ENCODE assay signal across 9 mouse cellular contexts in the genomic region with DNA sequence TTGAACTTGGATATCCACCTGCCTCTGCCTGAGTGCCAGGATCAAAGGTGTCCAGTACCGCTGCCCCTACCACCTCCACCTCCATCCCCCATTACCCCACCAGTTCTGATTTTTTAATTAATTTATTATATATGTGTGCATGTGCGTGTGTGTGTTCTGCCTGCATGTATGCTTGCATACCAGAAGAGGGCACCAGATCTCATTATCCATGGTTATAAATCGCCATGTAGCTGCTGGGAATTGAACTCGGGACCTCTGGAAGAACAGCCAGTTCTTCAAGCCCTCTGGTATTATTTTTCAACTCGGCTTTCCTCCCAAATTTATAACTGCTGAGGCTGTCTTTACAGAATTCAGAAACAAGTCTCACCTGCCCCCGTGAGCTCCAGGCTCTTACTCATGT. TPM values are rescaled to one million over a fixed set of nuclear protein-coding genes. Genes with fewer than 3 reads are reported as not detected.
DNase-seq lines count a peak whose midpoint lies in the region; ATAC-seq and TF ChIP-seq lines count a peak whose summit lies in the region.
"Had no signal": no experiment of that assay in that cellular context is flagged by ENCODE, and none has a peak within 500 bp of the region (broad histone marks: within the 10 kb centered on the region; RNA-seq: fewer than 3 reads in every experiment).

No protein-coding gene starts in this region.

- 93% methylated on average over 6 of the region's 6 CpGs for WGBS in heart, embryonic 11.5 days (ENCODE audit: insufficient replicate concordance)
- 94% methylated on average over 6 of the region's 6 CpGs for WGBS in forebrain, embryonic 13.5 days
- 78% methylated on average over 6 of the region's 6 CpGs for WGBS in liver, embryonic 15.5 days (ENCODE audit: insufficient replicate concordance)

- H3K4me2 ChIP-seq in heart, embryonic 11.5 days = peak overlapping the region; percentile 82
- peak overlapping the region; percentile 86 for H3K4me2 ChIP-seq in forebrain, embryonic 13.5 days
- peak overlapping the region; percentile 98 for H3K4me2 ChIP-seq in liver, embryonic 15.5 days

- peaks cover 9% of the 10 kb centered on the region; the same call in 1 of the 2 replicates for H3K4me1 ChIP-seq in heart, embryonic 11.5 days (ENCODE audit: control insufficient read depth, insufficient read depth, low read length)
- peaks cover 48% of the 10 kb centered on the region for H3K4me1 ChIP-seq in E14TG2a.4 (replicated peaks; ENCODE audit: low read depth, low read length)
- H3K4me1 ChIP-seq in forebrain, embryonic 13.5 days = peaks cover 10% of the 10 kb centered on the region
- H3K4me1 ChIP-seq in liver, embryonic 15.5 days (replicated peaks) = peaks cover 32% of the 10 kb centered on the region

- no peak for DNase-seq in heart, postnatal 25 days (ENCODE audit: low spot score)
- no peak for DNase-seq in urinary bladder, adult 2 months (ENCODE audit: low spot score)
- no peak for DNase-seq in thymus, postnatal 0 days (ENCODE audit: low spot score)
- no peak for DNase-seq in left cerebral cortex, adult 11 months (ENCODE audit: low spot score)
- DNase-seq: kidney, postnatal 25 days had no signal

- peak; percentile 51 for TF ChIP-seq CTCF in E14TG2a.4 (conservative IDR thresholded peaks at IDR 0.05; ENCODE audit: low read length)

- peaks cover 8% of the 10 kb centered on the region; the same call in 1 of the 2 replicates for H3K36me3 ChIP-seq in heart, embryonic 11.5 days (ENCODE audit: control insufficient read depth, insufficient read depth, low read length)
- peaks cover 47% of the 10 kb centered on the region for H3K36me3 ChIP-seq in E14TG2a.4 (ENCODE audit: insufficient read depth, low read length)
- peaks cover 39% of the 10 kb centered on the region for H3K36me3 ChIP-seq in forebrain, embryonic 13.5 days (ENCODE audit: poor library complexity, severe bottlenecking)
- H3K36me3 ChIP-seq in liver, embryonic 15.5 days (replicated peaks) = peaks cover 42% of the 10 kb centered on the region

- H3K9ac ChIP-seq in heart, embryonic 11.5 days (ENCODE audit: low read depth, low read length) = no peak overlapping the region
- H3K9ac ChIP-seq in forebrain, embryonic 13.5 days = no peak overlapping the region
- no peak overlapping the region for H3K9ac ChIP-seq in liver, embryonic 15.5 days

- intact Hi-C loops in heart, postnatal 25 days (cut with DNase I) = loop anchor here (5.0 to 10.0 kb wide), 2 partner anchors 146 to 514 kb away; a partner anchor contains a TSS

- H3K27ac ChIP-seq in heart, embryonic 11.5 days (ENCODE audit: low read depth, low read length) = no peak overlapping the region
- H3K27ac ChIP-seq in forebrain, embryonic 13.5 days = no peak overlapping the region
- H3K27ac ChIP-seq in liver, embryonic 15.5 days (replicated peaks) = no peak overlapping the region

- H3K9me3 ChIP-seq in heart, embryonic 11.5 days (replicated peaks; ENCODE audit: control insufficient read depth, low read length) = no peaks in the 10 kb centered on the region
- no peaks in the 10 kb centered on the region for H3K9me3 ChIP-seq in E14TG2a.4 (ENCODE audit: low read length)
- H3K9me3 ChIP-seq in forebrain, embryonic 13.5 days (replicated peaks) = no peaks in the 10 kb centered on the region
- no peaks in the 10 kb centered on the region for H3K9me3 ChIP-seq in liver, embryonic 15.5 days (replicated peaks)

- no peak for ATAC-seq in heart, embryonic 11.5 days (replicated peaks; ENCODE audit: insufficient number of reproducible peaks, low FRiP score, low TSS enrichment)
- no peak for ATAC-seq in forebrain, embryonic 13.5 days
- no peak for ATAC-seq in liver, embryonic 15.5 days (ENCODE audit: insufficient read depth)

- H3K27me3 ChIP-seq in heart, embryonic 11.5 days (ENCODE audit: control insufficient read depth, insufficient read depth, low read length) = no peaks in the 10 kb centered on the region
- no peaks in the 10 kb centered on the region for H3K27me3 ChIP-seq in E14TG2a.4 (ENCODE audit: insufficient read depth, low read length)
- H3K27me3 ChIP-seq in forebrain, embryonic 13.5 days = no peaks in the 10 kb centered on the region
- no peaks in the 10 kb centered on the region; the same call in 1 of the 2 replicates for H3K27me3 ChIP-seq in liver, embryonic 15.5 days

- peak overlapping the region; percentile 79 for H3K4me3 ChIP-seq in heart, embryonic 11.5 days (ENCODE audit: low read depth, low read length)
- peak overlapping the region; percentile 92 for H3K4me3 ChIP-seq in E14TG2a.4 (replicated peaks; ENCODE audit: low read length)
- peak overlapping the region; percentile 81 for H3K4me3 ChIP-seq in forebrain, embryonic 13.5 days
- peak overlapping the region; percentile 80 for H3K4me3 ChIP-seq in liver, embryonic 15.5 days (replicated peaks)

RNA-seq across cellular contexts. Expression of a gene that starts 8.8 kb away (rescaled TPM):
- polyA plus RNA-seq in heart, embryonic 11.5 days (2014; fragmentation: Nextera tagmentation; extraction: Ambion mirVana) = 20.5 and 22.2 TPM in 2 replicates
- total RNA-seq in heart, postnatal 25 days (2021) = 1 to 10 TPM; 5.7 to 7.4 TPM
- polyA plus RNA-seq in forebrain, embryonic 13.5 days (2015; fragmentation: Nextera tagmentation; extraction: Ambion mirVana) = 37.9 and 43.6 TPM in 2 replicates
- polyA plus RNA-seq in liver, embryonic 15.5 days (2015; fragmentation: Nextera tagmentation; extraction: Ambion mirVana) = 21.4 and 23.8 TPM in 2 replicates
- polyA plus RNA-seq in urinary bladder, adult 2 months (2012; rRNA removed) = 20.5 and 26.7 TPM in 2 replicates
- polyA plus RNA-seq in thymus, postnatal 0 days (2015; fragmentation: Nextera tagmentation; extraction: Ambion mirVana) = 23.9 and 24.7 TPM in 2 replicates

RNA-seq across cellular contexts. Expression of a gene that starts 9.0 kb away (rescaled TPM):
- 528 and 531 TPM in 2 replicates for polyA plus RNA-seq in heart, embryonic 11.5 days (2014; fragmentation: Nextera tagmentation; extraction: Ambion mirVana)
- total RNA-seq in heart, postnatal 25 days (2021) = 1,000 to 10,000 TPM; 1,413 to 1,444 TPM
- 340 and 354 TPM in 2 replicates for polyA plus RNA-seq in forebrain, embryonic 13.5 days (2015; fragmentation: Nextera tagmentation; extraction: Ambion mirVana)
- polyA plus RNA-seq in liver, embryonic 15.5 days (2015; fragmentation: Nextera tagmentation; extraction: Ambion mirVana) = 160 TPM in 2 replicates
- polyA plus RNA-seq in urinary bladder, adult 2 months (2012; rRNA removed) = 219 and 221 TPM in 2 replicates
- 425 and 444 TPM in 2 replicates for polyA plus RNA-seq in thymus, postnatal 0 days (2015; fragmentation: Nextera tagmentation; extraction: Ambion mirVana)

RNA-seq across cellular contexts. Expression of a gene that starts 53.6 kb away (rescaled TPM):
- 19.8 and 20.4 TPM in 2 replicates for polyA plus RNA-seq in heart, embryonic 11.5 days (2014; fragmentation: Nextera tagmentation; extraction: Ambion mirVana)
- 10 to 100 TPM in 1 of 2 experiments, 1 to 10 TPM in 1; 9.9 to 14.6 TPM for total RNA-seq in heart, postnatal 25 days (2021)
- 29.6 and 30.5 TPM in 2 replicates for polyA plus RNA-seq in forebrain, embryonic 13.5 days (2015; fragmentation: Nextera tagmentation; extraction: Ambion mirVana)
- 9.8 and 10.1 TPM in 2 replicates for polyA plus RNA-seq in liver, embryonic 15.5 days (2015; fragmentation: Nextera tagmentation; extraction: Ambion mirVana)
- 21.4 and 23.1 TPM in 2 replicates for polyA plus RNA-seq in urinary bladder, adult 2 months (2012; rRNA removed)
- polyA plus RNA-seq in thymus, postnatal 0 days (2015; fragmentation: Nextera tagmentation; extraction: Ambion mirVana) = 30.6 and 31.9 TPM in 2 replicates
